Mouse (Mus musculus): ENCODE measurements around the gene Zfp874a. TPM values are rescaled to one million over a fixed set of nuclear protein-coding genes. Genes with fewer than 3 reads are reported as not detected.
"Not testable (repeated sequence)": the region's sequence is repeated elsewhere in the genome, so short reads cannot be mapped to it uniquely, and the experiment has no call there.

Zfp874a gene
- polyA plus RNA-seq (2015; fragmentation: Nextera tagmentation; extraction: Ambion mirVana) = 4.5 and 4.9 TPM in 2 replicates

DNA sequence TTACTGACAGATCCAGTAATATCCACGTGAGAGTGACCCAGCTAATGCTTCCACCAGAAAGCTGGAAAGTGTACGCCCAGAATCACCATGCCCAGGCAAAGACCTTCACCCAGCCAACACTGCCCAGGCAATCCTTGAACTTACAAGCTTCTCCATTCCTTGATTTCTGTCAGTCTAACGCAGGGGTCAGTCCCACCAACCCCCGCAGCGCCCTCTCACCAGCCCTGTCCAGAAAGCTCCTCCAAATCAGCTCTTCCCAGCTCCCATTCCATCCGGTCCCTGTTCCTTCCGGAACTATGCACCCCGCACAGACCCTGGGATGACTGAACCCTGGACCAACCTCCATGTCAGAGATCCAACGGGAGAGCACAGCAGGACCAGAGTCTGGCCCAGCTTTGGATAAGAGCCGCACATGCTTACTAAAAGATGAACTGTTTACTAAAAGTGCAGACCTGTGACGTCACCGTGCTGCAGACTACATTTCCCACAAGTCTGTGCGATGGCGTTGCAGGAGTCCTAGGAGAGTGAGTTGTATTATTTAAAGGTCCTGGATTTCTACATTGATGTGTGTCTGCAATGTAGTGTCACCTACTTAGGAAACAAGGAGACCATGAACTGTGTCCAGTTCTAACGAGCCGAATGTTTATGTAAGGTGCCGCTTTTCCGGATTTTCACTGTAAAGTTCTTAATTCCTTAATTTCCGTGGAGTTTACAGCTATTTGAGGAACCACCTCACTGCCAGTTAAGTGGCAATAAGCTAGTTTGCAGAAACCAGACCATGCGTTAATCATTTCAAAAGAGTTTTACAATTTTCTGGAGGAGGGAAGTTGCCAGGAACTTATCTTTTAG, at the start of gene Zfp874a:
Gene Zfp874a (minus strand): TSS at position 453 of the 849 bp plus-strand sequence.
- H3K27ac ChIP-seq (replicated peaks) = peak within 1 kb of the TSS; percentile 70
- H3K9me3 ChIP-seq = no peaks in the 10 kb centered on the region
- peak within 1 kb of the TSS; percentile 71 for H3K4me3 ChIP-seq
- peak; percentile 85 for ATAC-seq (ENCODE audit: extremely low read depth, insufficient number of reproducible peaks, low FRiP score, low TSS enrichment)
- 2% methylated on average over 19 of the region's 20 CpGs for WGBS
- H3K4me1 ChIP-seq = peaks cover 4% of the 10 kb centered on the region
- H3K36me3 ChIP-seq = peaks cover 25% of the 10 kb centered on the region
- peak within 1 kb of the TSS; percentile 84 for H3K9ac ChIP-seq
- no peaks in the 10 kb centered on the region for H3K27me3 ChIP-seq (replicated peaks)
- peak within 1 kb of the TSS; percentile 76 for H3K4me2 ChIP-seq

DNA sequence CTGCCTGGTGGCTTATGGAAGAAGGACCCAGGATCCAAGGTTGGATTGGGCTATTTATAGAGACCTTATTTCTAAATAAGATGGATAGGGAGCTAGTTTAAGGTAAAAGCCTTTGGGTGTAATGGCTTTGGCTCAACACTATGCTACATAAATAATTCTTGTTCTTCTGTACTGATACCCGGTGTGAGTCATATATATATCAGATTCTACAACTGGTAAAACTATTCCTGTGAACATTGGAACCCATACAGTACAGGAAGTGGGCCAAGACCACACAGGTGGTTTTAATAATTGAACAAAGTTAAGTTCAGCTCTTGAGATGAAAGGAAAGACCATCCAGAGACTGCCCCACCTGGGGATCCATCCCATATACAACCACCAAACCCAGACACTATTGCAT, 49.5 kb upstream of the Zfp874a start:
- 0 out of 2 replicates have a peak, but pooled peaks cover 3% of the 10 kb centered on the region for H3K27me3 ChIP-seq (replicated peaks)
- peaks cover 10% of the 10 kb centered on the region for H3K36me3 ChIP-seq
- H3K9ac ChIP-seq = no peak overlapping the region
- H3K9me3 ChIP-seq = no peaks in the 10 kb centered on the region
- peaks cover 8% of the 10 kb centered on the region for H3K4me1 ChIP-seq
- ATAC-seq (ENCODE audit: extremely low read depth, insufficient number of reproducible peaks, low FRiP score, low TSS enrichment) = no peak
- peak overlapping the region; percentile 77 for H3K4me2 ChIP-seq
- H3K27ac ChIP-seq (replicated peaks) = no peak overlapping the region
- 74% methylated on average over 1 of the region's 1 CpGs for WGBS
- H3K4me3 ChIP-seq = peak overlapping the region; percentile 89; the same call in 1 of the 2 replicates

DNA sequence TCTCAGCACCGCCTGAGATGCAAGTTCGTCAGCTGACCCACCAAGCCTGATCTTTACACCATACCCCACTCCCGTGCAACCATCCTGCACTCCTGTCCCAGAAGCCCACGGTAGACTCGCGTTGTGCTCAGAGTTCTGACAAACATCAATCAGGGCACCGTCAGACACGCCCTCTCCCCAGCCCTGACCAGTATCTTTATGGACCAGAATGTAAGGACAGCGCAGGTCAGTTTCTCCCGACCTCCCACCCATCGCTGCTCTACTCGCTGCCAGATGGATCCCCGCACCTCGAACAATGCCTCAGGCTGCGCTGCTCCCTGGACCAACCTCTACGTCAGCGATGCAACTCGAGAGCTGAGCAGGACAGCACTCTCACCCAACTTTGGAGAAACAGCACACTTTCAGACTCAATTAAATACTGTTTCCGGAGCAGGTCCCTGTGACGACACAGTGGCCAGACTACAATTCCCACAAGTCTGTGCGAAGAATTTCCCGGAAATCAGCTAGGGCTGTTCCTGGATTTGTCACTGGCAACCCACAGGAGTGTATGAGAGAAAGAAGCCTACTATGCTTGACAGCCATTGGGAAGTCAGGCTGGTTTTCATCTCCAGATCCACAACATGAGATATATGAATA, 48.8 kb upstream of the Zfp874a start, which contains the start of gene Zfp58:
Gene Zfp58 (minus strand): TSS at position 472 of the 636 bp plus-strand sequence.
- H3K9ac ChIP-seq = peak within 1 kb of the TSS; percentile 90
- H3K4me3 ChIP-seq = peak within 1 kb of the TSS; percentile 89
- under 1% methylated on average over 22 of the region's 22 CpGs for WGBS
- H3K27ac ChIP-seq (replicated peaks) = peak within 1 kb of the TSS; percentile 53
- H3K4me2 ChIP-seq = peak within 1 kb of the TSS; percentile 77
- H3K27me3 ChIP-seq (replicated peaks) = 0 out of 2 replicates have a peak, but pooled peaks cover 3% of the 10 kb centered on the region
- peaks cover 17% of the 10 kb centered on the region for H3K36me3 ChIP-seq
- ATAC-seq (ENCODE audit: extremely low read depth, insufficient number of reproducible peaks, low FRiP score, low TSS enrichment) = peak; percentile 59; the same call in 1 of the 2 replicates
- H3K4me1 ChIP-seq = peaks cover 8% of the 10 kb centered on the region
- H3K9me3 ChIP-seq = no peaks in the 10 kb centered on the region

DNA sequence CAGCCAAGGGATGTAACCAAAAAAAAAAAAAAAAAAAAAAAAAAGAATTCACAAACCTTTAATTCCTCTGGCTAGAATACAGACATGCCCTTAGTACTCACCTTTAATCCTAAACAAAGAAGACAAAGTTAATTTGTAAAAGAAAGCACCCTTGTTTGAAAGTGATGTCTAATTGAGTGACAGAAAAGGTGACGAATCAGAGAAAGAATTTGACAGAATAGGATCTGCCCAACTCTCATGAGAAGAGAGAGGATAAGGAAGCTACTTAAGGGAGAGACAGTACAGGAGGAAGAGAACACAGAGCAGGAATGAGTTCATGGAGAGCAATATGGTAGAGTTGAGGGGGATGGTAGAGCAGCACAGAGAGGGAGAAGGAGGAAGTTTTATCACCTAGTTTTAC, 44.2 kb upstream of the Zfp874a start:
- Histone ChIP-seq H3K9ac (no peak overlapping the region), H3K9me3 (peaks cover 17% of the 10 kb centered on the region), H3K4me3 (no peak overlapping the region), H3K36me3 (peaks cover 62% of the 10 kb centered on the region), H3K27me3 (replicated peaks) (no peaks in the 10 kb centered on the region), H3K4me2 (no peak overlapping the region), H3K4me1 (peaks cover 8% of the 10 kb centered on the region), H3K27ac (replicated peaks) (no peak overlapping the region)
- no peak for ATAC-seq (ENCODE audit: extremely low read depth, insufficient number of reproducible peaks, low FRiP score, low TSS enrichment)
- WGBS = 80% methylated on average over 1 of the region's 1 CpGs

DNA sequence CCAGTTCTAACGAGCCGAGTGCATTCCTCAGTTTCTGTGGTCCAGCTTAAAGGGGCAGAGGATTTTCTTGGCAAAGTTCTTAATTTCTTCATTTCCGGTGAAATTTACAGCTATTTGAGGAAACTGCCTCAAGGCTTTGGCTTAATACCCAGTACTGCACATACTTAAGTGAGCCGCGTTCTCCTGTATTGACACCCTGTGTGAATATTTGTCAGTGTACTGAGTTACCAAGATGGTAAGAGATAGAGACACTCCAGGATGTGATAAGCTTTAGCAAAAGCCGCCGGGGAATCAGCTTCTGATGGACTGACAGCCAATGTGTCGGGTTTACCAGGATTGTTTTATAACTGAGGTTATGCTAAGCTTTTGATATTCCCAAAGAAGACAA, 33.0 kb upstream of the Zfp874a start:
- Histone ChIP-seq H3K4me1 (peaks cover 9% of the 10 kb centered on the region), H3K9ac (peak overlapping the region; percentile 82), H3K27me3 (replicated peaks) (no peaks in the 10 kb centered on the region), H3K36me3 (peaks cover 25% of the 10 kb centered on the region), H3K9me3 (no peaks in the 10 kb centered on the region), H3K27ac (replicated peaks) (peak overlapping the region; percentile 78), H3K4me3 (peak overlapping the region; percentile 74), H3K4me2 (peak overlapping the region; percentile 78)
- ATAC-seq (ENCODE audit: extremely low read depth, insufficient number of reproducible peaks, low FRiP score, low TSS enrichment) = no peak
- WGBS = 22% methylated on average over 8 of the region's 8 CpGs

DNA sequence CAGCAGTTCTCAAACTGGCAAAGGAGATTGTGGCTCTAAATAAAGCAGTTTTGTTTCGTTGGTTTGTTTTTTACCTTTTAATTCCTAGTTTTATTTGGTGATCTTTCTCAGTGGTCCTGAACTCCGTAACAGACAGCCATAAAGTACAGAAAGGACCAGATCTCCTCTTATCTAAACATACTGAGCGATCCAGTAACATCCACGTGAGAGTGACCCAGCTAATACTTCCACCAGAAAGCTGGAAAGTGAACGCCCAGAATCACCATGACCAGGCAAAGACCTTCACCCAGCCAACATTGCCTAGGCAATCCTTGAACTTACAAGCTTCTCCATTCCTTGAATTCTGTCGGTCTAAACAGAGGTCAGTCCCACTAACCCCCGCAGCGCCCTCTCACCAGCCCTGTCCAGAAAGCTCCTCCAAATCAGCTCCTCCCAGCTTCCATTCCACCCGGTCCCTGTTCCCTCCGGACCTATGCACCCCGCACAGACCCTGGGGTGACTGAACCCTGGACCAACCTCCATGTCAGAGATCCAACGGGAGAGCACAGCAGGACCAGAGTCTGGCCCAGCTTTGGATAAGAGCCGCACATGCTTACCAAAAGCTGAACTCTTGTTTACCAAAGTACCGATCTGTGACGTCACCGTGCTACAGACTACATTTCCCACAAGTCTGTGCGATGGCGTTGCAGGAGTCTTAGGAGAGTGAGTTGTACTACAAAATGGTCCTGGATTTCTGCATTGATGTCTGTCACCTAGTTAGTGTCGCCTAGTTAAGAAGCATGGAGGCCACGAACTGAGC, 32.4 kb upstream of the Zfp874a start, which contains the start of gene Zfp874b:
Gene Zfp874b (minus strand): TSS at position 634 of the 799 bp plus-strand sequence.
- H3K4me1 ChIP-seq = peaks cover 9% of the 10 kb centered on the region
- H3K27ac ChIP-seq (replicated peaks) = peak within 1 kb of the TSS; percentile 78
- H3K4me2 ChIP-seq = peak within 1 kb of the TSS; percentile 78
- WGBS = 3% methylated on average over 20 of the region's 20 CpGs
- ATAC-seq (ENCODE audit: extremely low read depth, insufficient number of reproducible peaks, low FRiP score, low TSS enrichment) = peak; percentile 90
- H3K27me3 ChIP-seq (replicated peaks) = no peaks in the 10 kb centered on the region
- peaks cover 20% of the 10 kb centered on the region for H3K36me3 ChIP-seq
- peak within 1 kb of the TSS; percentile 74 for H3K4me3 ChIP-seq
- peak within 1 kb of the TSS; percentile 82 for H3K9ac ChIP-seq
- no peaks in the 10 kb centered on the region for H3K9me3 ChIP-seq

DNA sequence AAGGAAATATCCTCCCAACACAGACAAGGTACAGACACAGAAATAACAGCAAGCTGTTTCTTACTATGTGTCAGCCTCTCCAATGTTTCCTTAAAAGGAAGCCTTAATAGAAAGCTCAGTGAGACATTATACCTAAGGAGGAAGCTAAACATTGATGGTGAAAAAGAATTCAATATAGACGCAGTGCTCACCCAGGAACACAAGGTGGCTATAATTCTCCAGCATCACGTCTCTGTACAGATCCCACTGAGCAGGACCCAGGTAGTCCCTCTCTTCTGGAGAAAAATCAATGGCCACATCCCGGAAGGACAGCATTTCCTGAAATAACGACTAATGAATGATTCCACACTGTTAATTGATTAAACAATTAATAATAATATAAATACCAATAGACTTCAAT, 30.1 kb upstream of the Zfp874a start:
- 64% methylated on average over 4 of the region's 4 CpGs for WGBS
- H3K9ac ChIP-seq = no peak overlapping the region
- H3K27me3 ChIP-seq (replicated peaks) = no peaks in the 10 kb centered on the region
- no peak overlapping the region for H3K27ac ChIP-seq (replicated peaks)
- H3K4me3 ChIP-seq = no peak overlapping the region
- peaks cover 9% of the 10 kb centered on the region for H3K4me1 ChIP-seq
- peaks cover 15% of the 10 kb centered on the region for H3K36me3 ChIP-seq
- 0 out of 2 replicates have a peak overlapping the region, but pooled peaks have one; percentile 78 for H3K4me2 ChIP-seq
- no peaks in the 10 kb centered on the region for H3K9me3 ChIP-seq
- ATAC-seq (ENCODE audit: extremely low read depth, insufficient number of reproducible peaks, low FRiP score, low TSS enrichment) = no peak

DNA sequence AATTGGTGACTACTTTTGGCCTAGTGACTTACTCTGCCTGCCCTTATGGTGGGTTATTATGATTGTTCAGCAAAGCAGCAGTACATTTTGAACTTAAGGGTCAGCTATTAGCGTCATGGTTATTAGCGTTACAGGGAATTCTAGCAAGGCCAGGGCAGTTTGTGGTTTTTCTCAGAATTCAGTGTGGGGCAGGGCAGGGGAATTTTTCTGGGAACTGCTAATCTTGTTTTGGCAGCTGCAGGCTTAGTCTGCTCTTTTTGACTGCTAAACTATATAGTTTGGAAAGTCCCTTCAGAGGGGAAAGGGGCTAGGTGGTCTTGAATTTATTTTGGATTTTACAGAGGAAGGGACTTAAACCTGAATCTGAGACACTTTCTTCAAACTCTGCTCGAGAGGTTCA, 17.9 kb upstream of the Zfp874a start:
- Histone ChIP-seq H3K9me3 (peaks cover 9% of the 10 kb centered on the region; the same call in 1 of the 2 replicates), H3K36me3 (peaks cover 37% of the 10 kb centered on the region), H3K4me3 (no peak overlapping the region), H3K4me1 (no peaks in the 10 kb centered on the region), H3K27me3 (replicated peaks) (no peaks in the 10 kb centered on the region), H3K27ac (replicated peaks) (no peak overlapping the region), H3K9ac (no peak overlapping the region), H3K4me2 (no peak overlapping the region)
- WGBS = 72% methylated on average over 3 of the region's 3 CpGs
- no peak for ATAC-seq (ENCODE audit: extremely low read depth, insufficient number of reproducible peaks, low FRiP score, low TSS enrichment)

DNA sequence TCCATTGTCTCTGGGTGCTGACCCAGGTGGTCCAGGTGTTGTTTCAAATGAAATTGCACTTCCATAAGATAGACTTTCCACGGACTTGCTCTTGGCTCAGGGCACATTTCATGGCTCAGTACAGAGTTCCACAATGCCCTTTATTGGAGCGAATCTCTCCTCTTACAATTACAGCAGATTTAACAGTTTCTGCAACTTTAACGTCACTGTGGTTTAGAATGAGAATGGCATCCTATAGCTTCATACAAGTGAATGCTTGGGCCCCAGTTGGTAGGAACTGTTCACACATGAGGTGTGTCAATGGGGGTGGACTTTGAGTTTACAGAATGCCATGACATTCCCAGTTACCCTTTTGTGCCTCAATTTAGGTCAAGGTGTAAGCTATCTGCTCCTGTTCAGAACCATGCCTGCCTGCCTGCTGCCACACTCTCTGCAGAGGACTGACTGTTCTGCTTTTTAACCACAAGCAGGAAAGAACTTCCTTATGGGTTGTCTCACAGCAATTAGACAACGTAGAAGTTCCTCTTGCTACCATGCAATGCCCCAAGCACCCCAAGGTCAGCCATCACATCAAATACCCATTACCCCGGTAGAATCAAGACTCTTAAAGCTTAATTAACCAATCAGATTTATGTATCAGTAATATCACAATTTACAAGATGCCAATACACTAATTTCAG, 12.2 kb upstream of the Zfp874a start:
- ATAC-seq (ENCODE audit: extremely low read depth, insufficient number of reproducible peaks, low FRiP score, low TSS enrichment); H3K4me1 ChIP-seq; H3K27ac ChIP-seq (replicated peaks); H3K36me3 ChIP-seq; H3K4me2 ChIP-seq; H3K9me3 ChIP-seq; H3K27me3 ChIP-seq (replicated peaks); H3K4me3 ChIP-seq; H3K9ac ChIP-seq: not testable (repeated sequence)
- WGBS = 78% methylated on average over 3 of the region's 5 CpGs

DNA sequence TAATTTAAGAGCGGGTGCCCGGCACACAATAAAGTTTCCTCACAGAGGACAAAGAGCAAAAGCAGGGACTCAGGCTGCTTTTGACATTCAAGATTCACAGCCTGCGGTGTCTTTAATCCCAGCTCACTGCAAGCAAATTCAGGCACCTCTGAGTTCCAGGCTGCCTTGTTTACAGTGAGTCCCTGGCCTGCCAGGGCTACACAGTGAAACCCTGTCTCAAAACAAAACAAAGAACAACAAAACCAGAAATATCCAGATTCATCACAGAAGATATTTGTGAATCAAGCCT, 541 bp upstream of the Zfp874a start:
- peaks cover 4% of the 10 kb centered on the region for H3K4me1 ChIP-seq
- 14% methylated on average over 3 of the region's 3 CpGs for WGBS
- no peaks in the 10 kb centered on the region for H3K27me3 ChIP-seq (replicated peaks)
- H3K27ac ChIP-seq (replicated peaks) = peak overlapping the region; percentile 70
- H3K4me2 ChIP-seq = peak overlapping the region; percentile 76
- H3K4me3 ChIP-seq = peak overlapping the region; percentile 71
- no peaks in the 10 kb centered on the region for H3K9me3 ChIP-seq
- ATAC-seq (ENCODE audit: extremely low read depth, insufficient number of reproducible peaks, low FRiP score, low TSS enrichment) = no peak
- peak overlapping the region; percentile 84 for H3K9ac ChIP-seq
- H3K36me3 ChIP-seq = peaks cover 19% of the 10 kb centered on the region

Data from heart, embryonic 13.5 days (tissue).